Mouse (Mus musculus) bone marrow, adult 2 months (tissue): ENCODE measurements around the gene Ino80b.

ENCODE experiments used
- CTCF ChIP-seq: fragments of 200-500 bp; IDR thresholded peaks from 2 replicates; pipeline ENCODE4 v1.5.1; 2011; ENCODE audit warnings: low read length, control low read depth; ENCODE audit not compliant: control insufficient read depth, insufficient read depth
- POLR2A ChIP-seq: fragments of 200-500 bp; IDR thresholded peaks from 2 replicates; pipeline ENCODE4 v1.6.1; 2011; ENCODE audit warnings: low read depth, mild to moderate bottlenecking, control low read depth, low read length, borderline replicate concordance; ENCODE audit not compliant: control insufficient read depth

DNA sequence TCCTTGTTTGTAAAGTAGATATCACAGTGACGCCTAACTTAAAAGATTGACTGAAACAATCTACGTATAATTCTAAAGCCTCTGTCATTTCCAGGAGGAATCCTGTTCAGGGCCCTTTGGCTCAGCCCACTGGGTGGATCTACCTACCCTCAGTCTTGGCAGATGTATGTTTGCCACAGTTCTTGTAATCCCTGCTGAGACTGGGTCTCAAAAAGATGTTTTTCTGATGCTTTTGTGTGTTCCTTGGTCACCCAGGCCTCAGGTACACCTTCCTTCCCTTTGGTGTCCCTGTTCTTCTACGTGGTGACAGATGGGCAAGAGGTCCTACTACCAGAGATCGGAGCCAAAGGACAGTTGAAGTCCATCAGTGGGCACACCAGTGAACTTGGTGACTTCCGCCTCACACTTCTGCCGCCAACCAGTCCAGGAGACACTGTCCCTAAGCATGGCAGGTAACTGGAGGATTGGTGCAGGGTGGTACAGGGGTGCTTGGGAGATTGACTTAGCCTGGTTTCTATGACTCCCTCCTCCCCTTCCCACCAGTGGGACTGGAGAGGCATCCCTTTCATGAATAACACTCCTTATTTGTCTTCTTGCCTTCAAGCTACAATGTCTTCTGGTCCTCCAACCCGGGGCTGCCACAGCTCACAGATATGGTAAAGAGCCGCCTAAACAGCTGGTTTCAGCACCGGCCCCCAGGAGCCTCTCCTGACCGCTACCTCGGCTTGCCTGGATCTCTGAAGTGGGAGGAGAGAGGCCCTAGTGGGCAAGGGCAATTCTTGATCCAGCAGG lies 8.7 kb downstream of the Ino80b start:
- no peak for TF ChIP-seq CTCF
- TF ChIP-seq POLR2A = no peak
